Mouse (Mus musculus) spleen, postnatal 36 days (tissue): ENCODE measurements at regions not wholly inside any gene's neighbourhood (a gene's known extent, or its start where the extent isn't known, plus 50 kb on each side); places are given as distances from the start of the nearest gene placed in this dataset.

Experiments used
- DNase-seq, 2 experiments: peaks; one replicate each; pipeline ENCODE4 v3.0.0; 2022; ENCODE audit warnings: low spot score in 2 of 2, mixed read lengths in 1 of 2

- no peak for DNase-seq
These were observed 50.4 kb upstream of the Zfp637 start for GRCm38 (mm10) chr6:117790581-117790980.
